Mouse (Mus musculus) kidney, adult 2 months (tissue): ENCODE data around the gene Slit3. TPM values are rescaled to one million over a fixed set of nuclear protein-coding genes. Genes with fewer than 3 reads are reported as not detected.

Experiments
- DNase-seq: peaks from one replicate; pipeline ENCODE4 v3.0.0; 2021
- H3K27ac ChIP-seq: fragments of 200-500 bp; 2 replicates; pipeline ENCODE4 v1.5.1; 2012; ENCODE audit warnings: low read depth, low read length, control low read depth, inconsistent platforms; ENCODE audit not compliant: insufficient read depth
- H3K27me3 ChIP-seq: fragments of 200-500 bp; replicated peaks from 2 replicates; pipeline ENCODE4 v1.6.1; 2012; ENCODE audit warnings: mild to moderate bottlenecking, moderate library complexity, low read length, inconsistent platforms; ENCODE audit not compliant: control insufficient read depth, insufficient read depth
- H3K36me3 ChIP-seq: fragments of 200-500 bp; 2 replicates; pipeline ENCODE4 v1.6.1; 2012; ENCODE audit warnings: mild to moderate bottlenecking, moderate library complexity, low read length, inconsistent platforms; ENCODE audit not compliant: control insufficient read depth, insufficient read depth
- H3K4me1 ChIP-seq: fragments of 200-500 bp; 2 replicates; pipeline ENCODE4 v1.6.1; 2011; ENCODE audit warnings: low read length; ENCODE audit not compliant: control insufficient read depth, insufficient read depth
- H3K4me3 ChIP-seq: fragments of 200-500 bp; 2 replicates; pipeline ENCODE4 v1.5.1; 2011; ENCODE audit warnings: mild to moderate bottlenecking, low read depth, low read length, control low read depth; ENCODE audit not compliant: insufficient read depth
- CTCF ChIP-seq: fragments of 200-500 bp; conservative IDR thresholded peaks from 2 replicates; pipeline ENCODE4 v1.5.1; 2011; ENCODE audit warnings: low read depth, mild to moderate bottlenecking, control low read depth, low read length, moderate library complexity, mixed read lengths; ENCODE audit not compliant: insufficient read depth, insufficient read length
- POLR2A ChIP-seq: fragments of 200-500 bp; IDR thresholded peaks from one replicate; pipeline ENCODE4 v1.6.1; 2011; ENCODE audit warnings: low read depth, low read length, control low read depth
- WGBS: fragments of 180-500 bp; shearing (Covaris S2); methylation state at CpG from one replicate; pipeline ENCODE4 v1.1.7; 2018; 5-methylcytosine and 5-hydroxymethylcytosine counted together
- polyA plus RNA-seq: library from polyadenylated mRNA; depleted of rRNA; stranded (reverse); fragments of >200 nt; gene quantifications from 2 replicates; pipeline ENCODE4 v1.2.3, GENCODE M21; 2012

Gene Slit3
- polyA plus RNA-seq, 1 experiment: 8.4 TPM

- Histone ChIP-seq H3K27ac (no peak overlapping the region), H3K4me3 (no peak overlapping the region), H3K36me3 (no peaks in the 10 kb centered on the region), H3K27me3 (no peaks in the 10 kb centered on the region), H3K4me1 (no peaks in the 10 kb centered on the region)
- no peak for TF ChIP-seq POLR2A
- no peak for TF ChIP-seq CTCF
- DNase-seq: no peak
- WGBS: 78% methylated on average over 6 of the region's 6 CpGs
Observed at GRCm38 (mm10) chr11:35687316-35687715, 566.3 kb downstream of the Slit3 start.

GRCm38 (mm10) chr11:35690515-35691281 is 569.7 kb downstream of the Slit3 start:
- 44% methylated on average over 7 of the region's 7 CpGs for WGBS
- H3K4me1 ChIP-seq: no peaks in the 10 kb centered on the region
- H3K4me3 ChIP-seq: no peak overlapping the region
- no peak for DNase-seq
- H3K27me3 ChIP-seq: no peaks in the 10 kb centered on the region
- no peaks in the 10 kb centered on the region for H3K36me3 ChIP-seq
- no peak overlapping the region for H3K27ac ChIP-seq
- TF ChIP-seq CTCF (no peak), POLR2A (no peak)

GRCm38 (mm10) chr11:35693136-35693535 is 572.1 kb downstream of the Slit3 start:
- no peak overlapping the region for H3K27ac ChIP-seq
- H3K36me3 ChIP-seq: no peaks in the 10 kb centered on the region
- TF ChIP-seq CTCF: peak; percentile 75
- TF ChIP-seq POLR2A: no peak
- no peak overlapping the region for H3K4me3 ChIP-seq
- DNase-seq: peak; percentile 41
- H3K4me1 ChIP-seq: no peaks in the 10 kb centered on the region
- H3K27me3 ChIP-seq: no peaks in the 10 kb centered on the region
- 20% methylated on average over 5 of the region's 5 CpGs for WGBS

- WGBS: 88% methylated on average over 7 of the region's 7 CpGs
- no peaks in the 10 kb centered on the region for H3K27me3 ChIP-seq
- no peak overlapping the region for H3K4me3 ChIP-seq
- DNase-seq: no peak
- H3K4me1 ChIP-seq: no peaks in the 10 kb centered on the region
- TF ChIP-seq CTCF: no peak
- no peak for TF ChIP-seq POLR2A
- no peak overlapping the region for H3K27ac ChIP-seq
- no peaks in the 10 kb centered on the region for H3K36me3 ChIP-seq
Observed at GRCm38 (mm10) chr11:35693625-35694024, 572.6 kb downstream of the Slit3 start.

- TF ChIP-seq CTCF: no peak
- no peak for TF ChIP-seq POLR2A
- H3K27ac ChIP-seq: no peak overlapping the region
Observed at GRCm38 (mm10) chr11:35697476-35697875, 576.5 kb downstream of the Slit3 start.

GRCm38 (mm10) chr11:35698901-35699300 is 577.9 kb downstream of the Slit3 start:
- WGBS: 78% methylated on average over 5 of the region's 5 CpGs
- H3K36me3 ChIP-seq: no peaks in the 10 kb centered on the region
- H3K4me1 ChIP-seq: no peaks in the 10 kb centered on the region
- H3K27me3 ChIP-seq: no peaks in the 10 kb centered on the region
- no peak overlapping the region for H3K4me3 ChIP-seq
- TF ChIP-seq CTCF (no peak), POLR2A (no peak)
- peak; percentile 74 for DNase-seq
- no peak overlapping the region for H3K27ac ChIP-seq

More at GRCm38 (mm10) chr11:35697476-35697875, 576.5 kb downstream of the Slit3 start:
- H3K36me3 ChIP-seq: no peaks in the 10 kb centered on the region
- no peak overlapping the region for H3K4me3 ChIP-seq
- WGBS: 93% methylated on average over 7 of the region's 7 CpGs
- no peaks in the 10 kb centered on the region for H3K4me1 ChIP-seq
- no peak for DNase-seq
- no peaks in the 10 kb centered on the region for H3K27me3 ChIP-seq

GRCm38 (mm10) chr11:35703471-35703870 is 582.4 kb downstream of the Slit3 start:
- H3K27me3 ChIP-seq: no peaks in the 10 kb centered on the region
- TF ChIP-seq POLR2A (no peak), CTCF (peak; percentile 45)

More at GRCm38 (mm10) chr11:35703471-35703870, 582.4 kb downstream of the Slit3 start:
- 71% methylated on average over 4 of the region's 4 CpGs for WGBS
- Histone ChIP-seq H3K4me1 (no peaks in the 10 kb centered on the region), H3K36me3 (no peaks in the 10 kb centered on the region), H3K27ac (no peak overlapping the region), H3K4me3 (no peak overlapping the region)
- DNase-seq: no peak
